Mouse (Mus musculus) cerebral cortex, adult 2 months (tissue): Measurements from ENCODE around the gene Ccdc146.

Source experiments
- WGBS: fragments of 180-500 bp; shearing (Covaris S2); methylation state at CpG from one replicate; pipeline ENCODE4 v1.1.7; 2018; 5-methylcytosine and 5-hydroxymethylcytosine counted together

The Ccdc146 gene

DNA sequence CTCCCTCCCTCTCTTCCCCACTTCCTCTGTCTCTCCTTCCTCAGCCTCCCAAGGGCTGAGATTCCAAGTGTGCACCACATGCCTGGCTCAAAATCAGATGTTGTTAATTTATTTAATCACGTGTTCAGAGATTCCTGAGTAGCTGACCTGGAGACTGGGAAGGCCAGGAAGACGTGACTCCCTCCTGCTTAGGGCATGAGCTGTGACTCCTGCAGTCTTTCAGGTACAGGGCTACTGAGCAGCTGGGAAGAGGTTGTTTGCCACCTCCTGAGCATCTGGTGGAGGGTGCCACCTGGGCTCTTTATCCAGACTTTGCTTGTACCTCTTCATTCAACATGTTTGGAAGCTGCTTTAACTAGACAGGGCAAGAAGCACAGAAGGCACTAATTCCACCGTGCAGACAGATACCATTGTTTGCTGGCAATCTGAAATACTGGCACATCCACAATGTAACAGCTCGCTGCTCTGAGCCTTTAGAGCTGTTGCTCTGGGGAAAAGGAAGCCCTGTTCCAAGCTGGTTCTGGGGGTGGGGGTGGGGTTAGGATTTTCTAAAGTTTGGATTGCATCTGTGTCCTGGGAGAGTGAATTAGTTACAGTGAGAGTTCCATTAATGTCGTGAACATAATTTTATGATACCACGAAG, 163.2 kb downstream of the Ccdc146 start:
- WGBS: 41% methylated on average over 6 of the region's 6 CpGs

DNA sequence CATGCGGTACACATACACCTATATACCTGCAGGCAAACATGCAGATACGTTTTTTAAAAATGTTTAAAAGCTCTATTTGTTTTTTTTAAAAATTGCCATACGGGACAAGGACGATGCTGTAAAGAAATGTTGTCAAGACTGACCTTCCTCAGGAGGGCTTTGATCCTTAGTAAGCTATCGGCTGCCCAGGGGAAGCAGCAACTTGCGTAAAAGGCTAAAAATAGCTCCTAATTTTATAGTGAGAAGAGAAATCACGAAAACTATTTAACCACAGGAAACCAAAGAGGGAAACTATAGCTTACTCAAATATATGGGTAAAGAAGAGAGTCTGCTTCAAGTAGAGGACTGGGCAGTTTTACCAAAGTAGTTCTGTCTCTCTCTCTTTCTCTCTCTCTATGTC, 163.7 kb downstream of the Ccdc146 start:
- 79% methylated on average over 7 of the region's 7 CpGs for WGBS

DNA sequence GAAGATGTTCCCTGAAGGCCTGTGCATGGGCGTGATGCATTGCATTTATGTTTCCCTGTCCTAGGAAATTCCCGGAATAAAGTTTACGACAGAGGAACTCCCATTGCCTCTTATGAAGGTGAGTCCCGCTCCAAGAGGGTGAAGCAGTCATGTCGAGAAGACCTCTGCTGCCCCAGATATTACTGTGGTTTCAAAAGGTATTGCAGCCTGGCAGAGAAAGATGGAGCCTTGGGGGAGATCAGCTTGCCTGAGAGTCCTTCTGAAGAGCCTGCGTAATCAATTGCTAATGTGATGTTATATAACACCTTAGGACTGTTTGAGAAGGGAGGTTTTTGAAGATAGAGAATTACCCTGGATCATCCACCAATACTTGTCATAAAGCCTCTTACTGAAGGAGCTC, 166.7 kb downstream of the Ccdc146 start:
- WGBS: 89% methylated on average over 6 of the region's 6 CpGs

DNA sequence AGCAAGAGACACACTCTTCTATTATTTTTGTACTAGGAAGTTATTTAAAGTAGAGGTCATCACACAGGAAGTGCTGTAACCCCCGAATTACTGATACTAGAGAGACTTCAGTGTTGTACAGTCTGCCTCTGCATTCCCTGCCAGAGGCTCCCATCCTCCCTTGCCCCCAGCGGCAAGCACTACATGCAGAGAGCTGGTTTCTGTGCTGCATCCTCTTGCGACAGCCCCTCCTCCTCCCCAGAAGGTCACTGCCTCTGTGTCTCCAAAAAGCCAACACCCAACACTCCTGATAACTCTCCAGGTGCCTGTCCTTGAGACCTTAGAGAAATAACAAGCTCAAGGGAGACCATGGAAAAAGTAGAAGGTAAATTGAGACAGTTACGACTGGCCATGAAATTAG, 167.4 kb downstream of the Ccdc146 start:
- 78% methylated on average over 4 of the region's 4 CpGs for WGBS

DNA sequence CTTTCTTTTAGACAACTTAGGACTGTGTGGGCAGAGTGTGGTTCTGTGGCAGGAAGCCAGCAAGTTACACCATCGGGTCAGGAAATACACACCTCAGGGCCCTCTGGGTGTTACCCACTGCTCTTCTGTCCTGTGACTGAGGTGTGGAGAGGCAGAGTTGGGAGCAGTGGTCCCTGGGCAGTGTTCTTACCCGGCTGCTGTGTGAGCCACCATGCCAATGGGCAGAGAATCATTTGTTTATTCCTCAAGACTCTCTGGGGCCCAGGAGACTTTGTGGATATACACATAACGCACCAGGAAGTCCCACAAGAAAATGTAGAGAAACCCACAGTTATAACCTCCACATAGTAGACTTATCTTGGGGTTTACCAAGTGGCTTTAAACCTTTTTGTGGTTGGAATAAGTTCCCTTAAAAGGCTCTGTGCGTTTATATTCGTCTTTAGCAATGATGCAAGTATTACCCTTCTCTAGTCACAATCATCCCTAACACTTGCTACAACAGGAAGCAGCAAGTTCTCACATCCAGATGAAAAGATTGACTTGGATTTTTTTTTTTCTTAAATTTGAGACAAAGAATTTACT, 168.8 kb downstream of the Ccdc146 start:
- 86% methylated on average over 5 of the region's 5 CpGs for WGBS

DNA sequence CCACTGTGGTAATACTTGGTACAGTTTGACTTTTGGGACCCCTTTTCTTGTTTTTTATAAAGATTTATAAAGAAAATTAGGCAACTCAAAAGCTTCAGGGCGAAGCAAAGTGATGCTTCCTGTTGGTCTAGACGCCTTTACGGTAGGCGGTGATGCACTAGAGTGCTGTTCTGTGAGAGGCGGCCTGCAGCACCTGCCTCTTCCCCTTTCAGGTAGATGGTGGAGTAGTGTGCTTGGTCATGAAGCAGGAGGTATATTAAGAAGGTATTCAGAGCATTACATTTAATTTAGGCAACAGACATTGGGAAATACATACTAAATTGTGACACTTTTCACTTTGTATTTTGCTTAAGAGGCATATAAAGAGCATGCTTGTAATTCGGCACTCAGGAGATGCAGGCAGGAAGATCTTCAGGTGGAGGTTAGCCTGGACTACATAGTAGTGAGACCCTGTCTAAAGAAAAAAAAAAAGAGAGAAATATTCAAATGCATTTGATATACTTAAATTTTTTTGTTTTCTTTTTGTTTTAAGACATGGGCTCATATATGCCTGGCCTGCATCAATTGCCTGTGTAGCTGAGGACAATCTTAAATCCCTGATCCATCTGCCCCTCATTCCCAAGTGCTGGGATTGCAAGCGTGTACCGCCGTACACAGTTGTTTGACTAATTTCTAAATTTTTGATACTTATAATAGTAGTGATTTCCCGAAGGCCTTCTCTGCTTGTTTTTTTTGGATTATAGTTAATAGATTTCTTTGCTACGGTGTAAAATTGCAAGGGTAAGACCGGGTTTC, 169.5 kb downstream of the Ccdc146 start:
- WGBS: 93% methylated on average over 12 of the region's 12 CpGs

DNA sequence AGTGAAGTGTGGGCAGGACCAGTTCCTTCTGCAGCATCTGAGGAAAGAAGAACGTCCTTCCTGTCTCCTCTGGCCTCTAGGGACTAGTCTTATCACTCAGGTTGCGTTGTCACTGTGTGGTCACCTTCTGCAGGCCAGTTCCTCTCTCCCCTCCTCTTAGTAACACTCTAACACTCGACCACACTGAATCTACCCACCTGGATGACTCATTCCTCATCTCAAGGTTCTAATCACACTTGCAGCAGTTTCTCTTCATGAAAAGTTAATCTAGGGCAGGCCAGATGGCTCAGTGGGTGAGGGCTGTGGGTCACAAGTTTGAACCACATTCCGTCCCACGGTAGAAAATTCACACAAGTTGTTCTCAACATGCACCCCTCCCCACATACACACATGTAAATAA, 175.6 kb downstream of the Ccdc146 start:
- WGBS: 52% methylated on average over 5 of the region's 5 CpGs

DNA sequence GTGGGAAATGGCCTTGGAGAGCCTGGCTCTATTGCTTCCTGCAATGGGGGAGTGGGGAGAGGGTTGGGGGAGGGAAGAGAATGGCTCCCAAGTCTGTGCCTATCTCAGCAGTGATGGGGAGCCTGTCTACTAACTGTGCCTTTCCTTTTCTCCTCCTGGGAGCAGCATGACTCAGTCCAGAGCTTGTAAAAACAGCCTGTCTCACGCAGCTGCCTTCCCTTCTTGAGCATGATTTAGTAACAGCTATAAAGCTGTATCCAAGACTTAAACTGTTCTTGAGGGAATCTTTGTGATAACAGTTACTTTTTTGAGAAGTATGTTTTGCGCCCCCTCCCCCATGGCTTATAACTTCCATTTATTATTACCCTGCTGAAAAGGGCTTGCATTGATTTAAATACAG, 176.6 kb downstream of the Ccdc146 start:
- WGBS: 45% methylated on average over 2 of the region's 2 CpGs

DNA sequence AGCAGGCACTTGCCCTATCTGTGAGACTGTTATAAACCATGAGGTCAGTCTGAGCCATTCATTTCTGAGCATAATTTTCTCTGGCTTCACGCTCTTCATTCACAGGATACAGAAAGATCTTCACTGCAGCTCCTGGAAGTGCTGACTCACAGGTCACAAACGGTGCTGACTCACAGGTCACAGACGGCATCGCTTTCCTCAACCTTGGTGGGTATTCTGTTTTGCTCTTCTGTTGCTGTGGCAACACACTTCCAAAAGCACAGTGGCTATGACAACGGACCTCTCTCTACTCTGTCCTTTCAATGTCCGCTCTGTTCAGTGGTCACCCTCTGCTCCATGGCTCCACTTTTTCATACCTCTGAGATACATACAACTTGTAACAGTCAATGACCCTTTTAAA, 177.7 kb downstream of the Ccdc146 start:
- 52% methylated on average over 6 of the region's 6 CpGs for WGBS

DNA sequence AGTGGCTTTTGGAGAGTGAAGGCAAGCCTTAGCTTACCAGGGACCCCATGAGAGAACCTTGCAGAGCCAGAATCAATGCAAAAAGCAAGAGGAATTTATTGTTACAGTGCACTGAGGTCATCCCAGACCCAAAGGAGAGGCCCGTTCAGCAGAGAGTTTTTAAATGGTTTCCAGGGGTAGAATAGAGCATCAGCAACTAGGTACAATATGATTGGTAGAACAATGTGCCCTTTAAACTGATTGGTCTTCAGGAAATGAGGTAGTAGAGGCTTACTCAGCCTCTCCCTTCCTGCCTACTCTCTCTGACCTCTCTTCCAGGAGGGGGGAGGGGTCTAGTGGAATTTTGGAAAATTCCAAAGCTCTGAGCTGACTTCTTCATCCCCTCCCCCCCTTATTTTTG, 179.2 kb downstream of the Ccdc146 start:
- 88% methylated on average over 1 of the region's 1 CpGs for WGBS

DNA sequence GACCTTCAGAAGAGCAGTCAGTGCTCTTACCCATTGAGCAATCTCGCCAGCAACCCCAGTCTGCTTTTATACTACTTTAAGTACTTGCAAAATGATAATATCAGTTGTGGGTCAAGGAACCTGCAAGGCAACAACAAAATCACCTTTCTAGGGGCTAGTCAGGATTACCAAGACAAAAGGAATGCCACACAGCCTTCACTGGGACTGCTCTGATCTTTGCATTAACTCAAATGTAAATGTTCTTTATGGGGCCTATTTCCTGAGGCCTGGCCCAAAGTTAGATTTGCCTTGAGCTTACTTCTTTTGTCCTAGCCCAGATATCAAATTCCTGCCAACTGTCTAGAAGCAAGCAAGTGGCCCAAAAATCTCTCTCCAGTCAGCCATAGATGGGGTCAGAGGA, 179.9 kb downstream of the Ccdc146 start:
- 98% methylated on average over 1 of the region's 1 CpGs for WGBS
